Mouse (Mus musculus): ENCODE data around the gene Spata31d1b. TPM values are rescaled to one million over a fixed set of nuclear protein-coding genes. Genes with fewer than 3 reads are reported as not detected.
"Not testable (repeated sequence)": the region's sequence is repeated elsewhere in the genome, so short reads cannot be mapped to it uniquely, and the experiment has no call there.

Gene Spata31d1b
- not detected for total RNA-seq (2021)
- long read RNA-seq, experiment 1, result 0 reads
- long read RNA-seq, experiment 2, result 0 reads

DNA sequence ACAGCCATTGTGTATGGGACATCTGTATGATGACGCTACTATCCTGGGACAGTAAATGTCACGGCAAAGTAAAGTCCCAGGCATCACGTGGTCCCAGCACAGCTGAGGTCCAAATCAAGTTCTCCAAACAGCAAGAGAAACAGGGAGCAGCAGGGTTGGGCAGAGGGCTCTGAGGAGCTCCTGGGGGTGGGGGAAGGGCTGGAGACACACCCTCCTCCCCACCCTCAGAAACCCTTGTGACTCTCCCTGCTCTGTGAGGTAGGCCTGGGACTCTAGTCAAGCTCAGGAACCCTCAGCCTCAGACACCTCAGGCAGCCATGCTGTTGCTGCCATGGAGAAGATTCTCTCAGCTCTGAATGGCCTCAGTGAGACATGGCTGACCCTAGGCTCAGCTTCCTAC lies at the start of gene Spata31d1b:
Spata31d1b (plus strand) TSS at position 301 of the 400 bp plus-strand sequence.
- H3K4me3 ChIP-seq; intact Hi-C loops (cut with DNase I); DNase-seq; H3K27ac ChIP-seq: not testable (repeated sequence)

DNA sequence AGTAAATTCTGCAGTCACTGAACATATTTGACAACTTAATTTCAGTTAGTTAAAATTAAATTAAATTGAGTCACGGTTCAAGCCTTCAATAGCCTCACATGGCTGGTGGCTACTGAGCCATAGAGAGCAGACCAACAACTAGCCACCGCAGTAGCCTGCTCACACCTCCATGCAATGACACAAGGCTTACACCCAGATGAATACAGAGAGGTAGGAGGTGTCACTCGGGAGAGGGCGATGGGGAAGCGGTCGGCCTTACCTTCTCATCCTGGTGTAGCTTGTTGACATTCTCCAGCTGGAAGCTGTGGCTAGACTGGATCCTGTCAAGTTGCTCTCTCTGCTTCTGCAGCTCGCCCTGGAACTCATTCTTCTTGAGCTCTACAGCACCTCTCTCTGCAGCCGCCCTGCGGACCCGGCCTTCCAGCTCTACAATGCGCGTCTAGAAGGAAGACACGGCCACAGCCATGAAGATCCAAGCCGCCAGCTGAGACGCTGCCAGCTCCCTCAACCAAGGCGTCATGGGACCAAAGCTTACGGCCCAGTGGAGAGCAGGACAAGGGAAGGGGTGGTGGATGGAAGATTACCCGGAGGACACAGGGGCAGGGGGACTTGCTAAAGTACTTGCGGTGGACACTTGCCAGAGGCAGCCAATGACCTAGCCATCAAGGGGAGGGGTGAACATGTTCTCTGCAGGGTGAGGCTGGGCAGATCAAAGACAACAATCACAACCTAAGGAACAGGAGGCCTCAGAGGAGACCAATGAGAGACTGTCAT lies 48.0 kb upstream of the Spata31d1b start:
- Histone ChIP-seq H3K27ac (no peak overlapping the region), H3K4me3 (no peak overlapping the region)
- no peak for TF ChIP-seq CTCF (IDR thresholded peaks at IDR 0.05)
- no peak for DNase-seq
- intact Hi-C loops (cut with DNase I), result no loop called here

DNA sequence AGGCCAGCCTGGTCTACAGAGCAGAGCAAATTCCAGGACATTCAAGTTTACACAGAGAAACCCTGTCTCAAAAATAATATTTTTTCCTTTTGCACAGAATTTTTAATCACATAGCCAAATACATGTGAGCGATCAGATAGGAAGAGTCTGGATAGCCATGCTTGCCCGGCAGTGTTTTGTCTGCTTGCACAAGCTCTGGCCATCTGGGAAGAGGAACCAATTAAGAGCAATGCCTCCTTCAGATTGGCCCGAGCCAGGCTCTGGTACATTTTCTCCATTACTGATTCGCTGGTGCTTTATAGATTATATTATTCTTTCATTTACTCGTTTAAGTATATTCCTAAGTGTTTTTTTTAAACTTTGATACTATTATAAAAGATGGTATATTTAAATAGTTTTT lies 44.3 kb upstream of the Spata31d1b start:
- intact Hi-C loops (cut with DNase I), result no loop called here
- no peak for TF ChIP-seq CTCF (IDR thresholded peaks at IDR 0.05)
- no peak for DNase-seq
- Histone ChIP-seq H3K4me3 (no peak overlapping the region), H3K27ac (no peak overlapping the region; the same call in 1 of the 2 replicates)

DNA sequence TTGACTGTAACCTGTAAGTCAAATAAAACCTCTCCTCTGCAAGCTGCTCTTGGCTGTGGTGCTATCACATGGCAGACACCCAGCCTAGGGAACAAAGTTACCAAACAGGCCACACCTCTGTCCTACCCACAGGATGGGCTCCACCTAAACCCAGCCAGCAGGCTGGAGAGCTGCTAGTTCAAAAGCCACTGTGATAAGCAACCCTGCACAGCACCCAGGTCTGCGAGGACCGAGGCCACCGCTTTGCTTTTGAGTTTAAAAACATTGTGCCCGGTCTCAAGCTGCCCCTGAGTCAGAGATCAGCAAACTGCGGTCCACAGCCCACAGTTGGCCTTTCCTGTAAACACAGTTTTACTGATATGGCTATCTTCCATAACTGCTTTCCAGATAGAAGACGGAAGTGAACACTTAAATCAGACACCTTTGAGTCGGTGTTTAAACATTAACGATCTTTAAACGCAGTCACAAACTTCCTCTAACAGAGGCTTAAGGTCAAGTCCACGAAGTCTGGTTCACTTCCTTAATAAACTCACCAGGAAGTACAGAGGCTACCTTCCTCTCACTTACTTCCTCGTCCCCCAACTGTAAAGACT lies 43.5 kb upstream of the Spata31d1b start:
- Histone ChIP-seq H3K27ac (peak overlapping the region; percentile 75), H3K4me3 (peak overlapping the region; percentile 19)
- no peak for TF ChIP-seq CTCF (IDR thresholded peaks at IDR 0.05)
- no peak for DNase-seq
- intact Hi-C loops (cut with DNase I), result no loop called here

DNA sequence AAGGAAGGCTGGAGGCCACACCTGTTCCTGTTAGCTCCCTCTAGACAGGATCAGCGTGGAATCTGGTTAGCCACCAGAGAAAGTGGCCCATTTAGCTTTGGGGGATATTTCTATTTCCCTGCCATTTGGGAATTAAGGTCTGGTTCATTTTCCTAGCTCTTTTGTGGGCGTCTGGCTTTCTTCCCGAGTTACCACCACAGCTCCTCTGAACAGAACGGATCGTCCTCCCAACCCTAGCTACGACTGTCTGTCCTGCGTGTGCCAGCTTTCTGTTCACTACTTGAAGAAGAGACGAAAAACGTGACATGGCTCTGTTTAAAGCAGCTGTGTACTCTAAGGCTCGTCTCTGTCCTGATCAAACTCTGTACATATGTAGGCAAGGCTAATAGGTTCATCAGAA lies 42.1 kb upstream of the Spata31d1b start:
- Histone ChIP-seq H3K27ac (no peak overlapping the region), H3K4me3 (no peak overlapping the region)
- intact Hi-C loops (cut with DNase I), result no loop called here
- DNase-seq, result no peak
- TF ChIP-seq CTCF (IDR thresholded peaks at IDR 0.05), result no peak

DNA sequence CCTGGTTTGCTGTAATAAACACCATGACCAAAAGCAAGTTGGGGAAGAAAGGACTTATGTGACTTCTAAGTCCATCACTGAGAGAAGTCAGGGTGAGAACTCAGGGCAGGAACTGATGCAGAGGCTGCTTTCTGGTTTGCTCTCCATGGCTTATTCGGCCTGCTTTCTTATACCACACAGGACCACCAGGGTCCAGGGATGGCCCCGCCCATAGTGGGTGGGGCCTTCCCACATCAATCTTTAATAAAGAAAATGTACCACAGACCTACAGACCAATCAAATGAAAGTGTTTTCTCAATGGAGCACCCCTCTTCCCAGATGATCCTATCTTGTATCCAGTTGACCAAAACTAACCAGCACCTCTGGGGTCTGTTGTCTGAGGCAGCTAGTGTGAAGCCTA lies 40.6 kb upstream of the Spata31d1b start:
- intact Hi-C loops (cut with DNase I), result no loop called here
- Histone ChIP-seq H3K4me3 (no peak overlapping the region), H3K27ac (no peak overlapping the region)
- TF ChIP-seq CTCF (IDR thresholded peaks at IDR 0.05), result no peak
- DNase-seq, result no peak

DNA sequence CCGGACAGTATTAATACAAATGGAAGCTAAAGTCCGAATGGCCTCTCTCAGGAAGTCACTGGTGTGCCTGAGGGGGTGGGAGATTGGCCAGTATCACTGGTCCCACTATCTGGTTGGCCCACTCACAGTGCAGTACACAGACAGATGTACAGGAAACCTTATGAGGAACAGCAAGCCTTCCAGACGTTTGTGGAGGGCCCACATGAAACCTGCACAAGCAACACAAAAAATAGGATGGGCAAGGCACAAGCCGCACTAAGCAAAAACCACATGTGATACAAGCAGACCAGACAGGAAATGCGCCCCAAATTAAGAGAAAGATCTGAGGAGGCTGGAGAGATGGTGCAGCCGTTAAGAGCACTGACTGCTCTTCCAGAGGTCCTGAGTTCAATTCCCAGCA lies 39.8 kb upstream of the Spata31d1b start:
- Histone ChIP-seq H3K4me3 (no peak overlapping the region), H3K27ac (no peak overlapping the region)
- no peak for DNase-seq
- intact Hi-C loops (cut with DNase I), result no loop called here
- no peak for TF ChIP-seq CTCF (IDR thresholded peaks at IDR 0.05)

DNA sequence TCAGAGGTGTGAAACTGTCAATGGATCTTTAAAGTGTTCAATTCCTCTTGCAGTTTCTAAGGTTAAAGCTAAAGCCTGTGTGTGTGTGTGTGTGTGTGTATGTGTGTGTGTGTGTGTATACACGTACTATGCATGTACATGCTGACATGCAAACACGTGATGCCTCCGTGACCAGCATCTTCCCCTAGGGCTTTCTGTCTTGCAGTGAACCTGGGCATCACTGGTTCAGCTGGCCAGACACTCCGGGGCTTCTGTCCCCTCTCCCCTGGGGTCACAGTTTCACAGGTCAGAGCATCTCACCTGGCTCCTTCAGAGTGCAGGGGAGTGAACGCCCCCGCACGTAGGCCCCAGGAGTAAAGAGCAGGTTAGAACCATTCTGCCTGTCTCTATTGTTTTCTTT lies 38.5 kb upstream of the Spata31d1b start:
- Histone ChIP-seq H3K4me3 (no peak overlapping the region), H3K27ac (no peak overlapping the region)
- intact Hi-C loops (cut with DNase I), result no loop called here
- TF ChIP-seq CTCF (IDR thresholded peaks at IDR 0.05), result no peak
- DNase-seq, result no peak

DNA sequence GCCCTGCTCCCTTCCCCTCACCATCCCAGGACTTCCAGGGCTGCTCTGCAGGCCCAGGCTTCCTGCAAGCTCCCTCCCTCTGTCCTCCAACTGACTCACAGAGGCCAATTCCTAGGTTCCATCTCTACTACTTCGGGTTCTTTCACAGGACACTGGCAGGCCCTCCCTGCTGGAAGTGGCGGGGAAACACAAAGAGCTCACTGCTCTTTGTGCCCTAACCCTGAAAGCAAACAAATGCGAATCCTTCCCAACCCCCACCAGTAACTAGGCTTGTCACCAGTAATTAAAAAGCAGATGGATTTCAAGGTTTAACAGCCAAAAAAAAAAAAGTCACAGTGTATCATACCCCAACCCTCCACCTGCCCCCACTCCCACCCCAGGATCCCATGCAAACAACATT lies 37.9 kb upstream of the Spata31d1b start:
- Histone ChIP-seq H3K27ac (no peak overlapping the region), H3K4me3 (no peak overlapping the region; the same call in 1 of the 2 replicates)
- intact Hi-C loops (cut with DNase I), result no loop called here
- TF ChIP-seq CTCF (IDR thresholded peaks at IDR 0.05), result no peak
- no peak for DNase-seq

DNA sequence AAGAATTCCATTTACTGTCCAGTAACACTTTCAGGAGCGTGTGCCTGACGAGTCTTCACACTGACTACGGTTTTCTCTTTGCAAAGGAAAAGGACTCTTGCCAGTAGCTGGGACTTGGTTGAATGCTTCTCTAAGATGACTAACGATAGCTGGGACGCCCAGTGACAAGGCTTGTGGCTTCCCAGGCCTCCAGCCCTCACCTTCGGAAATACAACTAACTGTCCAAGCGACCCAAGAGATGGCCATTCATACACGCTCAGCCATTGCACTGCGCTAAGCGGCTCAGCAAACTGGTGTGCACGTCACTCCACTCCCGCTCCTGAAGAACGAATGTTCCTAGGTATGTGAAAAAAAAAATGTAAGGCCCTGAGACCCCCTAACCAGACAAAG lies 37.3 kb upstream of the Spata31d1b start:
- DNase-seq, result no peak
- intact Hi-C loops (cut with DNase I), result no loop called here
- Histone ChIP-seq H3K27ac (peak overlapping the region; percentile 82; the same call in 1 of the 2 replicates), H3K4me3 (peak overlapping the region; percentile 90)
- TF ChIP-seq CTCF (IDR thresholded peaks at IDR 0.05), result no peak

DNA sequence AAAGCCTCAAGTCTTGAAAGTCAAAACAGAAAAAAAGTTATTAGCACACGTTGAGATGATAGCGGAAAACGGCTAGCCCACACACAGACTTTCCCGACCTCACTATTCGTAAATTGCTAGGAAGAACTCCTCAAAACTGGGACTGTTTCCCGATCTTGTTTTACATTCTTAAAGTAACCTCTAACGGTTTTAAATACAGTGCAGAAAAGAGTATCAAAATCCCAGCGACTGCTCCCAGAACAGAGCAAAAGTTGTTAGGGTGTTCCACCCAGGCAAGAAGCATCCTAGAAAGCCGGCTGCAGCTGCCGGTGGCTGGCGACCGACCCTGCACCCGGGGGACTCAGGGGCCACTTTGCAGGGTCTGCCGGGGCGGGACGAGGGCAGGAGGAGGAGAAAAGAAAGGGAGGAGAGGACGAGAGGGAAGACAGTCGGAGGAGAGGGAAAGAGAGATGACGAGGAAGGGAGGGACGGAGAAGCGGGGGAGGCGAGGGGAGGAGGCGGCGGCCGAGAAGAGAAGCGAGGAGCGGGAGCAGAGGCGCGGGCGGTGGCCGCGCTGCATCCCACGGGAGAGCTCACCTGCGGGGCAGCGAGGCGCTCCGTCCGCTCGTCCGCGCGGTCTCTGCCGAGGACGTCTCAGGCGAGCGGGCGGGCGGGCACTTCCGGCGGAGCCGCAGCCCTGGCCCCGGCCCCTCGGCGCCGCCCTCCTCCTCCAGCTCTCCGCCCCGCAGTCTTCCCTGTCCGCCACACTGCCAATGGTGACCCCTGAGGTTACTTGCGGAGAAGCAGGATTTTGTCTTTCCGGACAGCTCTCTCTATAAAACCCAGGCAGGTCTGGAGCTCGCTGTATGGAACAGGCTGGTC lies 36.7 kb upstream of the Spata31d1b start, which contains the start of gene Golm1:
Golm1 (minus strand) TSS at position 661 of the 861 bp plus-strand sequence.
- DNase-seq, result peak; percentile 74
- intact Hi-C loops (cut with DNase I), result no loop called here
- H3K27ac ChIP-seq, result peak within 1 kb of the TSS; percentile 82
- peak within 1 kb of the TSS; percentile 90 for H3K4me3 ChIP-seq
- TF ChIP-seq CTCF (IDR thresholded peaks at IDR 0.05), result no peak

DNA sequence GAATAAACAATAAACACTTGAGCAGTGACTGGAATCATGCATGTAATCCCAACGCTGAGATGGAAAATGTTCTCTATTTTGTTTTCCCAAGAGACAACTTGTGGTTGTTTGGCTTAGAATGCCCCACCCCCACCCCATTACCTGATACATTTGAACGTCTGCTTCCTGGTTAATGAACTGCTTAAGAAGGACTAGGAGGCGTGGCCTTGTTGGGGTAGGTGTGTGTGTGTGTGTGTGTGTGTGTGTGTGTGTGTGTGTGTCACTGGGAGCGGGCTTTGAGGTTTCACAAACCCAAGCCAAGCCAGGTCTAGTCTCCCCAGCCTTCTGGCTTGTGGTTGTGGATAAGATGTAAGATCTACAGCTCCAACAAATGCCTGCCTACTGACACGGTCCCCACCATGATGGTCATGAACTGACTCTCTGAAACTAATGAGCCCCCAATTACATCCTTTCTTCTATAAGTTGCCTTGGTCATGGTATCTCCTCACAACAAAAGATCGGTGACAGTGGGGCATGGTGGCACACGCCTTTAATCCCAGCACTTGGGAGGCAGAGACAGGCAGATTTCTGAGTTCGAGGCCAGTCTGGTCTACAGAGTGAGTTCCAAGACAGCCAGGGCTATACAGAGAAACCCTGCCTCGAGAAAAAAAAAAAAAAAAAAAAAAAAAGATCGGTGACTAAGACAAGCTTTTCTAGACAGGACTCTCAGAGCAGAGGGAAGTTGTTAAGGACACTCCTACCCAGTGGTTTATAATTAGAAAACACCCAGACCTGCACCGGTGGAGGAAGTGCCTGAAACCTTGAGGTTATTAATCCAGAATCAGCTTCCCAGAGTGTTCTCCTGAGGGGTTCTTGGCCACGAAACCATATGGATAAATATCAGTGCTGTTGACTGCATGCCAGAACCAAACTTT lies 35.5 kb upstream of the Spata31d1b start:
- Histone ChIP-seq H3K27ac (no peak overlapping the region), H3K4me3 (no peak overlapping the region)
- no peak for DNase-seq
- no peak for TF ChIP-seq CTCF (IDR thresholded peaks at IDR 0.05)
- intact Hi-C loops (cut with DNase I), result no loop called here
